Mouse (Mus musculus) adrenal gland, postnatal 36 days (tissue): Measurements from ENCODE around the gene Casp9. TPM values are rescaled to one million over a fixed set of nuclear protein-coding genes. Genes with fewer than 3 reads are reported as not detected.
"Not testable (repeated sequence)": the region's sequence is repeated elsewhere in the genome, so short reads cannot be mapped to it uniquely, and the experiment has no call there.

ENCODE experiments used
- DNase-seq, 2 experiments: peaks; one replicate each; pipeline ENCODE4 v3.0.0; 2021; ENCODE audit warnings: mixed read lengths in 1 of 2
- long read RNA-seq, 2 experiments: library from polyadenylated mRNA; stranded (forward); transcript quantifications; one replicate each; pipeline ENCODE4 v2.0.0; 2021; ENCODE audit warnings: borderline sequencing depth in 2 of 2
- total RNA-seq, 2 experiments: library from RNA; stranded (reverse); gene quantifications; 2 replicates each; pipeline ENCODE4 v1.2.3; 2021

The Casp9 gene
- 10 to 100 TPM; 16.8 to 24.3 TPM for total RNA-seq
- long read RNA-seq, experiment 1, transcript Casp9-201 (9 exons, 3,897 nt): major isoform, 29 of 46 reads
- long read RNA-seq, experiment 1, partial matches to known transcripts: 1 of 46 reads
- long read RNA-seq, experiment 1, other reads (novel, unspliced or antisense): 16 of 46 reads
- long read RNA-seq, experiment 2, transcript Casp9-201 (9 exons, 3,897 nt): major isoform, 13 of 17 reads
- long read RNA-seq, experiment 2, partial matches to known transcripts: 0 of 17 reads
- long read RNA-seq, experiment 2, other reads (novel, unspliced or antisense): 4 of 17 reads

- DNase-seq: peak; percentile 99
These were observed at the start of gene Casp9 for GRCm38 (mm10) chr4:141793282-141794151. Gene Casp9, plus strand, starts transcription at chr4:141793612.

- no peak for DNase-seq
These were observed 46.6 kb upstream of the Casp9 start, which contains the start of gene Agmat for GRCm38 (mm10) chr4:141746578-141747346. Gene Agmat, plus strand, starts transcription at chr4:141746672.

GRCm38 (mm10) chr4:141749557-141749956, 43.9 kb upstream of the Casp9 start:
- DNase-seq: peak; percentile 74 to 84

GRCm38 (mm10) chr4:141750826-141751225, 42.6 kb upstream of the Casp9 start:
- DNase-seq: no peak

- DNase-seq: no peak
These were observed 41.9 kb upstream of the Casp9 start for GRCm38 (mm10) chr4:141751419-141752075.

GRCm38 (mm10) chr4:141752076-141752421, 41.4 kb upstream of the Casp9 start:
- DNase-seq: no peak

- DNase-seq: no peak
These were observed 38.0 kb upstream of the Casp9 start for GRCm38 (mm10) chr4:141755375-141755930.

GRCm38 (mm10) chr4:141757124-141757523, 36.3 kb upstream of the Casp9 start:
- DNase-seq: peak; percentile 53 to 57

GRCm38 (mm10) chr4:141758874-141759542, 34.4 kb upstream of the Casp9 start:
- DNase-seq: no peak

- no peak for DNase-seq
These were observed 32.5 kb upstream of the Casp9 start for GRCm38 (mm10) chr4:141760942-141761341.

GRCm38 (mm10) chr4:141762102-141762598, 31.3 kb upstream of the Casp9 start:
- DNase-seq: peak in 1 of 2 experiments; percentile 51

- no peak for DNase-seq
These were observed 29.9 kb upstream of the Casp9 start for GRCm38 (mm10) chr4:141763476-141763875.

GRCm38 (mm10) chr4:141765008-141765407, 28.4 kb upstream of the Casp9 start:
- DNase-seq: no peak

GRCm38 (mm10) chr4:141766316-141766667, 27.1 kb upstream of the Casp9 start:
- no peak for DNase-seq

- no peak for DNase-seq
These were observed 26.6 kb upstream of the Casp9 start for GRCm38 (mm10) chr4:141766668-141767352.

GRCm38 (mm10) chr4:141767353-141768036, 25.9 kb upstream of the Casp9 start:
- DNase-seq: no peak

GRCm38 (mm10) chr4:141769501-141770160, 23.8 kb upstream of the Casp9 start:
- DNase-seq: no peak

GRCm38 (mm10) chr4:141771823-141772222, 21.6 kb upstream of the Casp9 start:
- DNase-seq: no peak

GRCm38 (mm10) chr4:141773019-141773418, 20.4 kb upstream of the Casp9 start:
- DNase-seq: not testable (repeated sequence)
